27 mouse cellular contexts compared by ENCODE assay signal in the genomic region with DNA sequence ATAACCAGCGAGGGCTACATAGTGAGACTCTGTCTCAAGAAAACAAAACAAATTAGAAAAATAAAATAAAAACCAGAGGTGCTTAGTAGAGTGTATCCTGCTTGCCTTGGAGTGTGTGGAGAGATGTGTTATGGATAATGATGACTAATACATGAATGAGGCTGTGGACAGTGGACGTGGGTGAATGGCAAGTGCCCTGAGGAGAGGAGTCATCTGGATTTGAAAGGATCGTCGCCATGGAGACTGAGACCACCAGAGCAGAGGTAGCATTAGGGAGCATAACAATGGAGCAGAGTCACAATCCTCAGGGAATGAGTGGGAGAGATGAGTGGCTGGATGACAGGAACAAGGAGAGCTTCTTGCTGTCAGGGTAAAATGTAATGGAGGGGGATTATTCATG. TPM values are rescaled to one million over a fixed set of nuclear protein-coding genes. Genes with fewer than 3 reads are reported as not detected.
DNase-seq lines count a peak whose midpoint lies in the region; ATAC-seq and TF ChIP-seq lines count a peak whose summit lies in the region.
"Had no signal": no experiment of that assay in that cellular context is flagged by ENCODE, and none has a peak within 500 bp of the region (broad histone marks: within the 10 kb centered on the region; RNA-seq: fewer than 3 reads in every experiment).

No protein-coding gene starts in this region.

- H3K4me1 ChIP-seq in hindbrain, embryonic 11.5 days (replicated peaks; ENCODE audit: control insufficient read depth, insufficient read depth, low read length): no peaks in the 10 kb centered on the region
- H3K4me1 ChIP-seq in hindbrain, embryonic 13.5 days (replicated peaks): peaks cover 8% of the 10 kb centered on the region
- 0 out of 2 replicates have a peak, but pooled peaks cover 2% of the 10 kb centered on the region for H3K4me1 ChIP-seq in midbrain, embryonic 15.5 days
- H3K4me1 ChIP-seq in thymus, adult 2 months (replicated peaks; ENCODE audit: control insufficient read depth, insufficient read depth, low read length): no peaks in the 10 kb centered on the region
- H3K4me1 ChIP-seq: forebrain, embryonic 15.5 days had no signal

- H3K27me3 ChIP-seq in hindbrain, embryonic 11.5 days (ENCODE audit: control insufficient read depth, insufficient read depth, low read length): no peaks in the 10 kb centered on the region
- H3K27me3 ChIP-seq in hindbrain, embryonic 13.5 days: no peaks in the 10 kb centered on the region
- H3K27me3 ChIP-seq in midbrain, embryonic 15.5 days (replicated peaks): no peaks in the 10 kb centered on the region
- H3K27me3 ChIP-seq in thymus, adult 2 months (ENCODE audit: control insufficient read depth, insufficient read depth, low read length): no peaks in the 10 kb centered on the region
- H3K27me3 ChIP-seq: CH12.LX; forebrain, embryonic 15.5 days had no signal

- H3K4me2 ChIP-seq in hindbrain, embryonic 11.5 days (replicated peaks; ENCODE audit: low read depth, low read length): no peak overlapping the region
- H3K4me2 ChIP-seq in hindbrain, embryonic 13.5 days: no peak overlapping the region
- H3K4me2 ChIP-seq in midbrain, embryonic 15.5 days: no peak overlapping the region
- H3K4me2 ChIP-seq: forebrain, embryonic 15.5 days had no signal

- WGBS in hindbrain, embryonic 11.5 days: 62% methylated on average over 4 of the region's 4 CpGs
- 64% methylated on average over 4 of the region's 4 CpGs for WGBS in hindbrain, embryonic 13.5 days
- 55% methylated on average over 4 of the region's 4 CpGs for WGBS in midbrain, embryonic 15.5 days
- WGBS in thymus, adult 2 months: 94% methylated on average over 4 of the region's 4 CpGs

- no peak overlapping the region for H3K9ac ChIP-seq in hindbrain, embryonic 11.5 days (ENCODE audit: low read depth, low read length)
- H3K9ac ChIP-seq in hindbrain, embryonic 13.5 days: no peak overlapping the region
- no peak overlapping the region for H3K9ac ChIP-seq in midbrain, embryonic 15.5 days
- H3K9ac ChIP-seq: forebrain, embryonic 15.5 days had no signal

- no peak overlapping the region for H3K4me3 ChIP-seq in hindbrain, embryonic 11.5 days (ENCODE audit: low read depth, low read length)
- no peak overlapping the region for H3K4me3 ChIP-seq in hindbrain, embryonic 13.5 days
- H3K4me3 ChIP-seq in midbrain, embryonic 15.5 days: no peak overlapping the region
- no peak overlapping the region for H3K4me3 ChIP-seq in thymus, adult 2 months (ENCODE audit: control insufficient read depth, insufficient read depth, low read length)
- H3K4me3 ChIP-seq: forebrain, embryonic 15.5 days; left cerebral cortex, adult 2 months had no signal

- no peaks in the 10 kb centered on the region for H3K9me3 ChIP-seq in hindbrain, embryonic 11.5 days (ENCODE audit: control insufficient read depth, low read length)
- H3K9me3 ChIP-seq in hindbrain, embryonic 13.5 days: no peaks in the 10 kb centered on the region
- H3K9me3 ChIP-seq in midbrain, embryonic 15.5 days: no peaks in the 10 kb centered on the region
- H3K9me3 ChIP-seq: forebrain, embryonic 15.5 days; G1E had no signal

- peak; percentile 77 for ATAC-seq in hindbrain, embryonic 11.5 days (ENCODE audit: low FRiP score)
- no peak for ATAC-seq in hindbrain, embryonic 13.5 days (ENCODE audit: low FRiP score)
- ATAC-seq in midbrain, embryonic 15.5 days (replicated peaks): peak; percentile 63; the same call in 1 of the 2 replicates
- ATAC-seq: forebrain, embryonic 15.5 days; inflammation-experienced regulatory T-cells, adult 6 months; Patski had no signal

- TF ChIP-seq CTCF in thymus, adult 2 months (IDR thresholded peaks at IDR 0.05; ENCODE audit: borderline replicate concordance, control insufficient read depth, extremely low read depth, insufficient read depth, low read length, poor library complexity): no peak

- no peak for TF ChIP-seq POLR2A in thymus, adult 2 months (IDR thresholded peaks at IDR 0.05; ENCODE audit: control insufficient read depth, extremely low read depth, insufficient read depth, low read length, poor library complexity)

- DNase-seq in hindbrain, embryonic 11.5 days (ENCODE audit: low spot score): peak; percentile 46
- DNase-seq in brain, adult 2 months (ENCODE audit: low read depth, low spot score): peak; percentile 30
- peak; percentile 25 for DNase-seq in embryo, embryonic 11 days
- DNase-seq in thymus, postnatal 25 days: no peak
- DNase-seq in thymus, adult 2 months: no peak
- DNase-seq: adrenal gland, adult 8-10 months; B cell, adult 2 months; cerebellum, adult 9-10 months; heart, postnatal 4 days; kidney, adult 18-20 months; layer of hippocampus, adult 9-11 months; left cerebral cortex, postnatal 4 days; right cerebral cortex, postnatal 4 days; thymus, postnatal 4 days had no signal

- H3K36me3 ChIP-seq in hindbrain, embryonic 11.5 days (ENCODE audit: control insufficient read depth, insufficient read depth, low read length): no peaks in the 10 kb centered on the region
- no peaks in the 10 kb centered on the region for H3K36me3 ChIP-seq in hindbrain, embryonic 13.5 days
- H3K36me3 ChIP-seq in midbrain, embryonic 15.5 days (replicated peaks): no peaks in the 10 kb centered on the region
- H3K36me3 ChIP-seq in thymus, adult 2 months (ENCODE audit: control insufficient read depth, insufficient read depth, low read length): no peaks in the 10 kb centered on the region
- H3K36me3 ChIP-seq: forebrain, embryonic 15.5 days; G1E had no signal

- H3K27ac ChIP-seq in hindbrain, embryonic 11.5 days (ENCODE audit: low read depth, low read length): no peak overlapping the region
- H3K27ac ChIP-seq in hindbrain, embryonic 13.5 days: no peak overlapping the region
- H3K27ac ChIP-seq in midbrain, embryonic 15.5 days: no peak overlapping the region
- H3K27ac ChIP-seq in thymus, adult 2 months (ENCODE audit: control insufficient read depth, insufficient read depth, low read length): no peak overlapping the region
- H3K27ac ChIP-seq: forebrain, embryonic 15.5 days; left cerebral cortex, adult 2 months; macrophage had no signal

RNA-seq across cellular contexts. Expression of a gene that starts 48.7 kb away (rescaled TPM):
- polyA plus RNA-seq in hindbrain, embryonic 11.5 days (2014; fragmentation: Nextera tagmentation; extraction: Ambion mirVana): 0.14 TPM in 1 of 2 replicates, not detected in the other
- not detected in 2 replicates for polyA plus RNA-seq in hindbrain, embryonic 13.5 days (2015; fragmentation: Nextera tagmentation; extraction: Ambion mirVana)
- polyA plus RNA-seq in midbrain, embryonic 15.5 days (2015; fragmentation: Nextera tagmentation; extraction: Ambion mirVana): 0.14 TPM in 1 of 2 replicates, not detected in the other
- polyA plus RNA-seq in thymus, adult 2 months (2012; rRNA removed): 0.05 TPM in 1 of 2 replicates, not detected in the other
- polyA plus RNA-seq: forebrain, embryonic 15.5 days; G1E; inflammation-experienced regulatory T-cells, adult 6 months; large intestine, adult 2 months; liver, adult 2 months; liver, embryonic 16.5 days; lung, embryonic 16.5 days; macrophage; Patski had no signal

RNA-seq across cellular contexts. Expression of a gene that starts 59.8 kb away (rescaled TPM):
- polyA plus RNA-seq in hindbrain, embryonic 11.5 days (2014; fragmentation: Nextera tagmentation; extraction: Ambion mirVana): 0.12 TPM in 1 of 2 replicates, not detected in the other
- 0.14 TPM in 1 of 2 replicates, not detected in the other for polyA plus RNA-seq in hindbrain, embryonic 13.5 days (2015; fragmentation: Nextera tagmentation; extraction: Ambion mirVana)
- 0.10 TPM in 1 of 2 replicates, not detected in the other for polyA plus RNA-seq in midbrain, embryonic 15.5 days (2015; fragmentation: Nextera tagmentation; extraction: Ambion mirVana)
- polyA plus RNA-seq in thymus, adult 2 months (2012; rRNA removed): 3.8 TPM in 2 replicates
- polyA plus RNA-seq: forebrain, embryonic 15.5 days; G1E; inflammation-experienced regulatory T-cells, adult 6 months; macrophage; Patski had no signal

Comparison
In these comparisons a context has a peak if more than half of its experiments do, and no peak if none do; other contexts are left out.
1. DNase-seq: peak in hindbrain, embryonic 11.5 days (single experiment), brain, adult 2 months (single experiment) and embryo, embryonic 11 days (single experiment); none in thymus, postnatal 25 days (single experiment) and thymus, adult 2 months (single experiment).